Mouse (Mus musculus): ENCODE measurements around the gene Cog2. TPM values are rescaled to one million over a fixed set of nuclear protein-coding genes. Genes with fewer than 3 reads are reported as not detected.

The Cog2 gene
- polyA plus RNA-seq, 1 experiment from 2014 or later, result 12.1 TPM

- Histone ChIP-seq H3K4me3 (ENCODE audit: low read depth, low read length) (no peak overlapping the region), H3K9ac (replicated peaks) (no peak overlapping the region), H3K27ac (ENCODE audit: low read depth) (no peak overlapping the region), H3K4me1 (ENCODE audit: insufficient read depth) (no peaks in the 10 kb centered on the region), H3K9me3 (ENCODE audit: low read length) (no peaks in the 10 kb centered on the region), H3K4me2 (ENCODE audit: low read depth, low read length) (no peak overlapping the region), H3K27me3 (ENCODE audit: insufficient read depth, low read length) (no peaks in the 10 kb centered on the region), H3K36me3 (replicated peaks; ENCODE audit: insufficient read depth, low read length) (no peaks in the 10 kb centered on the region)
- 69% methylated on average over 4 of the region's 4 CpGs for WGBS (ENCODE audit: insufficient replicate concordance)
- TF ChIP-seq EP300 (IDR thresholded peaks at IDR 0.05; ENCODE audit: low read depth) (no peak), CTCF (IDR thresholded peaks at IDR 0.05; ENCODE audit: low read depth) (no peak)
- ATAC-seq (no peak), DNase-seq (no peak)
These were observed 24.3 kb upstream of the Cog2 start for GRCm38 (mm10) chr8:124496266-124496665.

DNA sequence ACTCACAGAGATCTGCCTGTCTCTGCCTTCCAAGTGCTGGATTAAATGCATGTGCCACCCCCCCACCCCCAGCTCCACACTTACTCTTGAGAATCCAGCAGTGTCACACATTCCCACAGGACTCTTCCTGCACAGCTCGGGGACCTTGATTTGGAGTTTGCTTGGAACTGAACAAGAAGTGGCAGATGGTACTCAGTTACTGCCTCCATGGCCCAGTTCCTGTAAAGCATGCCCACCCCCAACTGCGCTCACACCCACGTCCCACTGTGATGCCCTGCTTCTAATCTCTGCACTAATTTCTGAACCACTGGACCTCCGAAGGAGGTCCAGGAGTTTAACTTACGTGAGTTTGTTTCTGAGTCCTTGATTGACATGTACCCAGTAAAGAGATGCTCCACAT, 23.7 kb upstream of the Cog2 start:
- Histone ChIP-seq H3K27ac (ENCODE audit: low read depth) (no peak overlapping the region), H3K4me1 (ENCODE audit: insufficient read depth) (no peaks in the 10 kb centered on the region), H3K36me3 (replicated peaks; ENCODE audit: insufficient read depth, low read length) (no peaks in the 10 kb centered on the region), H3K4me3 (ENCODE audit: low read depth, low read length) (no peak overlapping the region), H3K9ac (replicated peaks) (no peak overlapping the region), H3K9me3 (ENCODE audit: low read length) (no peaks in the 10 kb centered on the region), H3K27me3 (ENCODE audit: insufficient read depth, low read length) (no peaks in the 10 kb centered on the region), H3K4me2 (ENCODE audit: low read depth, low read length) (no peak overlapping the region)
- no peak for ATAC-seq
- no peak for DNase-seq
- TF ChIP-seq CTCF (IDR thresholded peaks at IDR 0.05; ENCODE audit: low read depth), result no peak
- no peak for TF ChIP-seq EP300 (IDR thresholded peaks at IDR 0.05; ENCODE audit: low read depth)
- 86% methylated on average over 5 of the region's 5 CpGs for WGBS (ENCODE audit: insufficient replicate concordance)

- H3K9me3 ChIP-seq (ENCODE audit: low read length), result no peaks in the 10 kb centered on the region
- ATAC-seq (no peak), DNase-seq (no peak)
- no peaks in the 10 kb centered on the region for H3K4me1 ChIP-seq (ENCODE audit: insufficient read depth)
- H3K4me3 ChIP-seq (ENCODE audit: low read depth, low read length), result no peak overlapping the region
- no peak for TF ChIP-seq CTCF (IDR thresholded peaks at IDR 0.05; ENCODE audit: low read depth)
- no peak for TF ChIP-seq EP300 (IDR thresholded peaks at IDR 0.05; ENCODE audit: low read depth)
- no peak overlapping the region for H3K27ac ChIP-seq (ENCODE audit: low read depth)
- no peaks in the 10 kb centered on the region for H3K36me3 ChIP-seq (replicated peaks; ENCODE audit: insufficient read depth, low read length)
- H3K9ac ChIP-seq (replicated peaks), result no peak overlapping the region
- H3K4me2 ChIP-seq (ENCODE audit: low read depth, low read length), result no peak overlapping the region
- H3K27me3 ChIP-seq (ENCODE audit: insufficient read depth, low read length), result no peaks in the 10 kb centered on the region
These were observed 22.2 kb upstream of the Cog2 start for GRCm38 (mm10) chr8:124498398-124498797.

DNA sequence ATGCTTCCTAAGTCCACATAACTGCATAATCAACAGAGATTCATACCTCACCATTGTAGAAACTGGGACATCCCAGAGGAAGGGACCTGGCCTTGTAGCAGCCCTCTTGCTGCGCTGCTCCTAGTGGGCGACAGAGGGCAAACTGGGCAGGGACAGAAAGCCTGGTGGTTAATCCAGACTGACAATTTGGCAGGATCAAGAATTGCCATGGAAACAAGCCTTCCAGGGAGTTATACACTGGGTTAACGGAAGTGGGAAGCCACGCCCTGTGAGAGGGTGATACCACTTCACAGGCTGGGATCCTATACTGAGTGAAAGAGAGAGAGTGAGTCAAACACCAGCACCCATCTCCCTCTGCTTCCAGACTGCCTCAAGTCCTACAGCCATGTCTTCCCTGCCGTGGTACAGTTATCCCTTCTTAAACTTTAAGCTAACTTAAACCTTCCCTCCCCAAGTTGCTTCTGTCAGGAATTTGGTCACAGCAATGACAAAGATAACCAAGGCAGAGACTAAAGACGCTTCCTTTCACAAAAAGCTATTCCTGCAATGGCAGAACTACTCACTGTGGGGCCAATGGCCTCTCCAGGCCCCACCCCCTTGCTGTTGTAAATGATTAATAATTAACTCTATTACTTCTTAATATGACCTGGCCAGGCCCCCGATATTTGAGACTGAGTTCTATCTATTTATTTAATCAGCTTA, 21.2 kb upstream of the Cog2 start:
- Histone ChIP-seq H3K4me2 (ENCODE audit: low read depth, low read length) (no peak overlapping the region), H3K27ac (ENCODE audit: low read depth) (no peak overlapping the region), H3K36me3 (replicated peaks; ENCODE audit: insufficient read depth, low read length) (no peaks in the 10 kb centered on the region), H3K27me3 (ENCODE audit: insufficient read depth, low read length) (no peaks in the 10 kb centered on the region), H3K9ac (replicated peaks) (no peak overlapping the region), H3K4me3 (ENCODE audit: low read depth, low read length) (no peak overlapping the region), H3K9me3 (ENCODE audit: low read length) (no peaks in the 10 kb centered on the region), H3K4me1 (ENCODE audit: insufficient read depth) (no peaks in the 10 kb centered on the region)
- ATAC-seq (no peak), DNase-seq (no peak)
- 56% methylated on average over 7 of the region's 7 CpGs for WGBS (ENCODE audit: insufficient replicate concordance)
- no peak for TF ChIP-seq EP300 (IDR thresholded peaks at IDR 0.05; ENCODE audit: low read depth)
- no peak for TF ChIP-seq CTCF (IDR thresholded peaks at IDR 0.05; ENCODE audit: low read depth)

DNA sequence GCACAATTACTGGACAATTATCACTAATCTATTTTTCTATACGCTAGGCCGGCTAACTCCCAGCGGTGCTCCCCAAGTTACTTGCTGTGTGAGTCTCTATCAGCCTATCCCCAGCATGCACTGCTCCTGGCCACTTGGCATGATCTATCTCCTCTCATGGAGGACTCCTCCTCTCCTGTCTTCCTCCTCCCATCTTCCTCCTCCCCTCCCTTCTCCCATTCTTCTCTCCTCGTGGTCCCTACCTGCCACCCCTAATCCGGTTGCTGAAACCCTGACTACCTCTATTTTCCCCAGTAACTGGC, 20.7 kb upstream of the Cog2 start:
- Histone ChIP-seq H3K27me3 (ENCODE audit: insufficient read depth, low read length) (no peaks in the 10 kb centered on the region), H3K4me3 (ENCODE audit: low read depth, low read length) (no peak overlapping the region), H3K36me3 (replicated peaks; ENCODE audit: insufficient read depth, low read length) (no peaks in the 10 kb centered on the region), H3K9ac (replicated peaks) (no peak overlapping the region), H3K9me3 (ENCODE audit: low read length) (no peaks in the 10 kb centered on the region), H3K4me2 (ENCODE audit: low read depth, low read length) (no peak overlapping the region), H3K27ac (ENCODE audit: low read depth) (no peak overlapping the region), H3K4me1 (ENCODE audit: insufficient read depth) (no peaks in the 10 kb centered on the region)
- no peak for TF ChIP-seq CTCF (IDR thresholded peaks at IDR 0.05; ENCODE audit: low read depth)
- no peak for TF ChIP-seq EP300 (IDR thresholded peaks at IDR 0.05; ENCODE audit: low read depth)
- 75% methylated on average over 5 of the region's 5 CpGs for WGBS (ENCODE audit: insufficient replicate concordance)
- DNase-seq, result no peak
- no peak for ATAC-seq

DNA sequence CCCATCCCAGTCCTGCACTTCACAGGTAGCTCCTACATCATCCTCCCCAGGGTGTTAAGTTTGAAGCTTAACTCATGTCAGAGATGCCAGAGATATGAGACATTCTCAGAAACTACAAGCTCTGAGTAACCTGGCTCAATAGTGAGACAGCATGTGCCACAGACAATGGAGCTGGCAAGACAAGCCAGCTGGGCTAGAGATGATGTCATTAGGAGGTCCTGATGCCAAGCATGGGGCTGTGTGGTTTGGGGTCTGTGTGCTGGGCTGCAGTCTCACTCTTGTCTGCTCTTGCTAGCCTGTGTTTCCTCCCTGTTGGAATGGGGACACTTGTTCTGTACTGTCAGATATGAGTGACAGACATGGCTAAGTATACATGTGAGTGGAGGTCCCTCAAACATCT, 14.9 kb upstream of the Cog2 start:
- Histone ChIP-seq H3K36me3 (replicated peaks; ENCODE audit: insufficient read depth, low read length) (no peaks in the 10 kb centered on the region), H3K4me3 (ENCODE audit: low read depth, low read length) (no peak overlapping the region), H3K27ac (ENCODE audit: low read depth) (no peak overlapping the region), H3K9me3 (ENCODE audit: low read length) (no peaks in the 10 kb centered on the region), H3K4me2 (ENCODE audit: low read depth, low read length) (no peak overlapping the region), H3K27me3 (ENCODE audit: insufficient read depth, low read length) (no peaks in the 10 kb centered on the region), H3K9ac (replicated peaks) (no peak overlapping the region), H3K4me1 (ENCODE audit: insufficient read depth) (no peaks in the 10 kb centered on the region)
- ATAC-seq (no peak), DNase-seq (no peak)
- TF ChIP-seq EP300 (IDR thresholded peaks at IDR 0.05; ENCODE audit: low read depth) (no peak), CTCF (IDR thresholded peaks at IDR 0.05; ENCODE audit: low read depth) (no peak)

Data from liver, postnatal 0 days (tissue).